Mouse (Mus musculus) limb, embryonic 13.5 days (tissue): ENCODE measurements around the gene Grip2. TPM values are rescaled to one million over a fixed set of nuclear protein-coding genes. Genes with fewer than 3 reads are reported as not detected.

Experiments
- ATAC-seq: fragments of 200-750 bp; cut with Nextera tagmentation; 2 replicates; pipeline ENCODE4 v1.8.0; 2017; ENCODE audit warnings: low read depth, moderate number of reproducible peaks, moderate TSS enrichment; ENCODE audit not compliant: low FRiP score
- H3K27ac ChIP-seq: fragments of 300-500 bp; sonication (generic); 2 replicates; pipeline ENCODE4 v1.5.1; 2015; ENCODE audit warnings: inconsistent platforms, mild to moderate bottlenecking, moderate library complexity
- H3K27me3 ChIP-seq: fragments of 300-500 bp; sonication (generic); 2 replicates; pipeline ENCODE4 v1.6.1; 2015; ENCODE audit warnings: mild to moderate bottlenecking, inconsistent platforms
- H3K36me3 ChIP-seq: fragments of 300-500 bp; sonication (generic); 2 replicates; pipeline ENCODE4 v1.6.1; 2015; ENCODE audit warnings: inconsistent platforms, mild to moderate bottlenecking, moderate library complexity
- H3K4me1 ChIP-seq: fragments of 300-500 bp; sonication (generic); 2 replicates; pipeline ENCODE4 v1.6.1; 2015; ENCODE audit warnings: inconsistent platforms
- H3K4me2 ChIP-seq: fragments of 300-500 bp; sonication (generic); replicated peaks from 2 replicates; pipeline ENCODE4 v1.6.1; 2015; ENCODE audit warnings: inconsistent platforms, mild to moderate bottlenecking, moderate library complexity
- H3K4me3 ChIP-seq: fragments of 300-500 bp; sonication (generic); 2 replicates; pipeline ENCODE4 v1.5.1; 2015; ENCODE audit warnings: moderate library complexity, mild to moderate bottlenecking, inconsistent platforms
- H3K9ac ChIP-seq: fragments of 300-500 bp; sonication (generic); 2 replicates; pipeline ENCODE4 v1.6.1; 2015; ENCODE audit warnings: mild to moderate bottlenecking, inconsistent platforms
- H3K9me3 ChIP-seq: fragments of 300-500 bp; sonication (generic); 2 replicates; pipeline ENCODE4 v1.6.1; 2016; ENCODE audit warnings: inconsistent platforms
- WGBS: fragments of 180-500 bp; shearing (Covaris S2); methylation state at CpG from one replicate; pipeline ENCODE4 v1.1.7; 2015; 5-methylcytosine and 5-hydroxymethylcytosine counted together
- polyA plus RNA-seq: library from polyadenylated mRNA; unstranded; fragments of >200 nt; fragmentation: Nextera tagmentation; extraction: Ambion mirVana; gene quantifications from 2 replicates; pipeline ENCODE4 v1.2.1, GENCODE M21; 2015

The Grip2 gene
- polyA plus RNA-seq, 1 experiment from 2014 or later = 1.7 TPM

- ATAC-seq = no peak
- Histone ChIP-seq H3K4me2 (no peak overlapping the region), H3K36me3 (peaks cover 82% of the 10 kb centered on the region), H3K9ac (no peak overlapping the region; the same call in 1 of the 2 replicates), H3K4me3 (no peak overlapping the region), H3K27me3 (no peaks in the 10 kb centered on the region), H3K27ac (no peak overlapping the region), H3K9me3 (0 out of 2 replicates have a peak, but pooled peaks cover 6% of the 10 kb centered on the region), H3K4me1 (no peaks in the 10 kb centered on the region)
- 60% methylated on average over 7 of the region's 7 CpGs for WGBS
These were observed 81.0 kb downstream of the Grip2 start for GRCm38 (mm10) chr6:91745947-91746582.

DNA sequence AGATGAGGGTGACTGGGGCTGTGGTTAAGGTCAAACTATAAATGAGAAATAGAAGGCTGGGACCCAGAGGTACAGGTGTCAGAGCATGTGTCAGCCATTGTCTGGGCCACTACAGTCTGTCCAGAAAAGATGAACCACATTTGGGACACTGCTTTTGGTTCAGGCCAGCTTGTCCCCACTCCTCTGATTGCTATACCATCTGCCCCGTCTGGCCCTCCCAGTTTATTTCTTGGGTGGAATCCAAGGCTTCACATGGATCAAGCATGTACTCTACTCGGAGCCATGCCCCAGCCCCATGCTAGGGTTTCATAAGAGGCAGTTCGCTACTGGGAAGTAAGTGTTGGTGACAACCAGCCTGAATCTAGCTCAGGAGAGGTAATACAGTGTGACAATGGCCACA, 81.8 kb downstream of the Grip2 start:
- H3K9ac ChIP-seq = no peak overlapping the region
- WGBS = 80% methylated on average over 3 of the region's 3 CpGs
- H3K27ac ChIP-seq = no peak overlapping the region
- no peak overlapping the region for H3K4me3 ChIP-seq
- H3K9me3 ChIP-seq = 0 out of 2 replicates have a peak, but pooled peaks cover 6% of the 10 kb centered on the region
- peaks cover 80% of the 10 kb centered on the region for H3K36me3 ChIP-seq
- ATAC-seq = no peak
- H3K27me3 ChIP-seq = no peaks in the 10 kb centered on the region
- no peak overlapping the region for H3K4me2 ChIP-seq
- H3K4me1 ChIP-seq = no peaks in the 10 kb centered on the region

- WGBS = 45% methylated on average over 4 of the region's 4 CpGs
- no peak overlapping the region for H3K27ac ChIP-seq
- 0 out of 2 replicates have a peak, but pooled peaks cover 3% of the 10 kb centered on the region for H3K9me3 ChIP-seq
These were observed 83.2 kb downstream of the Grip2 start for GRCm38 (mm10) chr6:91743886-91744285.

DNA sequence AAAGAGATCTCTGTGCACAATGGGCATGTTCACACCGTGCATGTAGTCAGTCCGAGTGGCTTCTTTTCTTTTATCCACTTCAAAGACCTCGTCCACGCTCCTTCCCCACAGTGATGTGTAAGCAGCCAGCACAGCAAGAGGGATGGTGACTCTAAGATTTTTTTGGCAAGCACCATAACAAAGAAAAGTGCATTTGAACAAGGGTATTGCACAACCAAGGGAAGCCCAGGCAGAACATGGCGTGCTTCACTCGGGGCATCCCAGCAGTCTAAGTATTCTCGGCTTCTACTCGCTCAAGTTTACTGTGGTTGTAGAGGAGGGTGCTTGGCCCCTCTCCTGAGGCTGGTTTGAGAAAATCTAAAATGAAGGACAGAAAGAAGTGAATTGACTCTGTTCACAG, 84.1 kb downstream of the Grip2 start:
- ATAC-seq = no peak
- peaks cover 82% of the 10 kb centered on the region for H3K36me3 ChIP-seq

More at GRCm38 (mm10) chr6:91743886-91744285, 83.2 kb downstream of the Grip2 start:
- Histone ChIP-seq H3K36me3 (peaks cover 82% of the 10 kb centered on the region), H3K4me1 (no peaks in the 10 kb centered on the region), H3K27me3 (no peaks in the 10 kb centered on the region), H3K9ac (no peak overlapping the region), H3K4me2 (no peak overlapping the region), H3K4me3 (no peak overlapping the region)
- ATAC-seq = no peak

DNA sequence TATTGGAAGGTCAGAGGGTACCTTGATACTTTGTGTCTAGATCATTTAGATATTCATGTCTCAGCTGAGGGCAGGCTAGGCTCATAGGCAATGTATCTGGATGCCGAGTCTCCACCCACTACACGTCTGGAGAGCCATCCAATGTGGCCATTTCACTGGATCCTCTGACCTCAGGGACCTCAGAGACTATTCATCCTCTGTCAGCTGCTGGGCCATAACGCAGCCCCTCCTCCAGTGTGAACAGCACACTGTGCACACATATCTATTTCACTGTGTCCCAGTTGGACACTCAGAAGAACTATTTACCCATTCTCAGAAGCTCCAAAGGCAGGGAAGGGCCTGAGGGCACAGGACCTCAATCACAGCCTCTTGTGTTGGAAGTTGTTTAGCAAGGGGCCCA, 84.6 kb downstream of the Grip2 start:
- no peak overlapping the region for H3K4me2 ChIP-seq

More for the DNA sequence above, 84.1 kb downstream of the Grip2 start:
- H3K27me3 ChIP-seq = no peaks in the 10 kb centered on the region
- H3K9me3 ChIP-seq = no peaks in the 10 kb centered on the region
- H3K4me3 ChIP-seq = no peak overlapping the region
- no peak overlapping the region for H3K4me2 ChIP-seq
- 87% methylated on average over 8 of the region's 8 CpGs for WGBS
- H3K9ac ChIP-seq = no peak overlapping the region
- no peak overlapping the region for H3K27ac ChIP-seq
- H3K4me1 ChIP-seq = no peaks in the 10 kb centered on the region

GRCm38 (mm10) chr6:91741046-91741445, 86.0 kb downstream of the Grip2 start:
- Histone ChIP-seq H3K4me3 (no peak overlapping the region), H3K4me2 (no peak overlapping the region), H3K4me1 (0 out of 2 replicates have a peak, but pooled peaks cover 8% of the 10 kb centered on the region), H3K27ac (no peak overlapping the region), H3K9ac (no peak overlapping the region), H3K9me3 (no peaks in the 10 kb centered on the region), H3K36me3 (peaks cover 84% of the 10 kb centered on the region), H3K27me3 (no peaks in the 10 kb centered on the region)
- ATAC-seq = peak; percentile 34; the same call in 1 of the 2 replicates
- WGBS = 64% methylated on average over 11 of the region's 11 CpGs

More for the DNA sequence above, 84.6 kb downstream of the Grip2 start:
- Histone ChIP-seq H3K9ac (no peak overlapping the region), H3K36me3 (peaks cover 82% of the 10 kb centered on the region), H3K9me3 (no peaks in the 10 kb centered on the region), H3K27me3 (no peaks in the 10 kb centered on the region), H3K27ac (no peak overlapping the region), H3K4me1 (no peaks in the 10 kb centered on the region), H3K4me3 (no peak overlapping the region)
- WGBS = 74% methylated on average over 3 of the region's 3 CpGs
- ATAC-seq = no peak

DNA sequence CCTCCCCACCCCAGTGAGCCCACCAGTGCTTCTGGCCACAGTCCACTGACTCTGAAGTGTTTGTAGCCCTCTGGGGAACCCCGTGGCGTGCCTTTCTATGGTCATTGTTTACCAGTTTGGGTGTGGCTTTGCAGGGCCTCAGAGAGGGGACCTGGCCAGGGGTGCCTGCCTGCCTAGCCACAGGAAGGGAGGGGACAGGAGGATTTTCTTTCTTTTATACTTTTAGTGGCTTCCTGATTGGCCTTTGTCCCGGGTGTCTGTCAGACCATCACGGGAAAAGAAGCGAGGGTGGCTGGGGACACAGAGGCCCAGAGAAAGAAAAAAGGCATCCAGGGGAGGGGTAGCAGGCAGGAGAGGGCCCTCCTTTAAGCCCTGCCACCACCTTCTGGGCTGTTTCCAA, 89.0 kb downstream of the Grip2 start:
- Histone ChIP-seq H3K4me3 (no peak overlapping the region), H3K27ac (no peak overlapping the region), H3K36me3 (peaks cover 91% of the 10 kb centered on the region), H3K4me1 (0 out of 2 replicates have a peak, but pooled peaks cover 10% of the 10 kb centered on the region), H3K27me3 (no peaks in the 10 kb centered on the region), H3K9ac (no peak overlapping the region), H3K4me2 (no peak overlapping the region), H3K9me3 (no peaks in the 10 kb centered on the region)
- WGBS = 61% methylated on average over 5 of the region's 5 CpGs
- ATAC-seq = no peak

- no peak overlapping the region for H3K4me3 ChIP-seq
- H3K27ac ChIP-seq = no peak overlapping the region
- ATAC-seq = no peak
- H3K36me3 ChIP-seq = peaks cover 91% of the 10 kb centered on the region
- 84% methylated on average over 7 of the region's 7 CpGs for WGBS
- no peaks in the 10 kb centered on the region for H3K27me3 ChIP-seq
- 0 out of 2 replicates have a peak, but pooled peaks cover 10% of the 10 kb centered on the region for H3K4me1 ChIP-seq
- H3K9me3 ChIP-seq = no peaks in the 10 kb centered on the region
- no peak overlapping the region for H3K4me2 ChIP-seq
- peak overlapping the region; percentile 43; the same call in 1 of the 2 replicates for H3K9ac ChIP-seq
These were observed 89.6 kb downstream of the Grip2 start for GRCm38 (mm10) chr6:91737451-91737850.

- H3K4me3 ChIP-seq = no peak overlapping the region
- H3K9ac ChIP-seq = 0 out of 2 replicates have a peak overlapping the region, but pooled peaks have one; percentile 39
- H3K36me3 ChIP-seq = peaks cover 89% of the 10 kb centered on the region
- H3K4me1 ChIP-seq = 0 out of 2 replicates have a peak, but pooled peaks cover 10% of the 10 kb centered on the region
- H3K9me3 ChIP-seq = no peaks in the 10 kb centered on the region
- no peak overlapping the region; the same call in 1 of the 2 replicates for H3K27ac ChIP-seq
- no peak overlapping the region for H3K4me2 ChIP-seq
- peak; percentile 58 for ATAC-seq
- 47% methylated on average over 5 of the region's 5 CpGs for WGBS
- no peaks in the 10 kb centered on the region for H3K27me3 ChIP-seq
These were observed 90.6 kb downstream of the Grip2 start for GRCm38 (mm10) chr6:91736471-91736870.

GRCm38 (mm10) chr6:91732138-91732537, 94.9 kb downstream of the Grip2 start:
- Histone ChIP-seq H3K4me2 (no peak overlapping the region), H3K4me1 (peaks cover 40% of the 10 kb centered on the region), H3K27me3 (no peaks in the 10 kb centered on the region), H3K36me3 (peaks cover 72% of the 10 kb centered on the region), H3K4me3 (no peak overlapping the region), H3K9ac (no peak overlapping the region), H3K9me3 (no peaks in the 10 kb centered on the region), H3K27ac (no peak overlapping the region)
- no peak for ATAC-seq
- WGBS = 85% methylated on average over 11 of the region's 11 CpGs

GRCm38 (mm10) chr6:91729677-91730127, 97.3 kb downstream of the Grip2 start:
- no peak overlapping the region for H3K4me3 ChIP-seq
- WGBS = 11% methylated on average over 12 of the region's 12 CpGs
- H3K27me3 ChIP-seq = no peaks in the 10 kb centered on the region
- H3K36me3 ChIP-seq = peaks cover 68% of the 10 kb centered on the region
- H3K4me2 ChIP-seq = peak overlapping the region; percentile 7; the same call in 1 of the 2 replicates
- no peak overlapping the region for H3K9ac ChIP-seq
- H3K4me1 ChIP-seq = peaks cover 30% of the 10 kb centered on the region
- peak; percentile 75; the same call in 1 of the 2 replicates for ATAC-seq
- H3K27ac ChIP-seq = peak overlapping the region; percentile 29; the same call in 1 of the 2 replicates
- H3K9me3 ChIP-seq = no peaks in the 10 kb centered on the region

DNA sequence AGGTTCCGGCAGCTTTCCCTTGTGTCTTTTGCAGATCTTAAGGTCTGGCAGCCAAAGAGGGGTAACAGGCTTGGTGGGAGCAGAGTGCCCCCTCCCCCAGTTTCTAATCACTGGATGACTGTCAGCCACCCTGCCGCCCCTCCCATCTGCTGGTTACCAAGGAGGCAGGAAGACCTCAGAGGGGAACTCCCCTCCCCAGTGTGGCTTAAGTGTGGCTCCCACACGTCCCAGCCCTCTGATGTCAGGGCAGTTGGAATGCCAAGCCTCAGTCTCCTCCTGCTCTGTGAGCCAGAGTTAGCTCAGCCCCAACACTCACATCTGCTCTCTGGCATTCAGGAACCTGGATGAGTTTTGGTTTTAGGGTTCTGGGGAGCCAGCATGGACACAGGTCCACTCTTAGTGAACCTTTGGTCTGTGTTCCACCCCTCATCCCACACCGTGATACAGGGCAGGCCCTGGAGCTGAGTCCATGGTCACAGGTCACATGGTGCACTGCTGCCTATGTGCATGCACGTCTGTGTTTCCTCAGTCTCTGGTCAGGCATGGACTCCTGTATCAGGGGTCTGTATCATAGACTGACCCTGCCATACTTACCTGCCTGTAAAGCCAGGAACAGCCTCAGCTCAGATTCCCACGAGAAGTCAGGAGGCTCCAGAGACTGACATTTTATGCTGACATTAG, 98.0 kb downstream of the Grip2 start:
- Histone ChIP-seq H3K4me1 (peaks cover 30% of the 10 kb centered on the region), H3K27me3 (no peaks in the 10 kb centered on the region), H3K36me3 (peaks cover 72% of the 10 kb centered on the region), H3K9me3 (no peaks in the 10 kb centered on the region), H3K27ac (peak overlapping the region; percentile 29; the same call in 1 of the 2 replicates), H3K4me3 (no peak overlapping the region), H3K9ac (0 out of 2 replicates have a peak overlapping the region, but pooled peaks have one; percentile 31), H3K4me2 (0 out of 2 replicates have a peak overlapping the region, but pooled peaks have one; percentile 7)
- 45% methylated on average over 6 of the region's 6 CpGs for WGBS
- no peak for ATAC-seq
